Mouse (Mus musculus) kidney, postnatal 4 days (tissue): ENCODE data around the gene Obp1a.

ENCODE experiments used
- DNase-seq, 2 experiments: peaks; one replicate each; pipeline ENCODE4 v3.0.0; 2021; ENCODE audit warnings: mixed read lengths in 2 of 2

Obp1a gene

DNA sequence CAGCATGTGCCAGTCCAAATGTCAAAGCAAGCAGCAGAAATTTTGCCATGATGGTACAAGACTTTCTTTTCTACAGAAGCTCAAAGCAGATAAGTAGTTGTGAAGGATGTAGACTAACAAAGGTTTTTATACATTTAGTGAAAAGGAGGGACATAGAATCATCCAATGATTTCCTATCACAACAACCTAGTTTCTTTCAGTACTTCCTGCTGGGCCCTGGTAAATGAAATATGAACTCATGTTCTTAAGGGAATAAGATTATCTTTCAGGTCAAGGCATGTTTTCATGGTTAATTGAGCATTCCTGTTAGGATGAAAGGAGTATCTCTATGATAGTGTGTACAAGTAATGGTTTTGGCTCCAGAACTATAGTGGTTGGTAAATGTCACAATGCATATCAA is at the start of gene Obp1a:
Gene Obp1a, minus strand, starts transcription at position 101 of the 400 bp plus-strand sequence.
- no peak for DNase-seq

DNA sequence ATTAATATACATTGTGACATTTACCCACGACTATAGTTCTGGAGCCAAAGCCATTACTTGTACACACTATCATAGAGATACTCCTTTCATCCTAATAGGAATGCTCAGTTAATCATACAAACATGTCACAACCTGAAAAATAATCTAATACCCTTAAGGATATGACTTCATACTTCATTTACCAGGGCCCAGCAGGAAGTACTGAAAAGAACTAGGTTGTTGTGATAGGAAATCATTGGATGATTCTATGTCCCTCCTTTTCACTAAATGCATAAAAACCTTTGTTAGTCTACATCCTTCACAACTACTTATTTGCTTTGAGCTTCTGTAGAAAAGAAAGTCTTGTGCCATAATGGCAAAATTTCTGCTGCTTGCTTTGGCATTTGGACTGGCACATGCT is 34.0 kb upstream of the Obp1a start, which contains the start of gene Gm5938:
Gene Gm5938, plus strand, starts transcription at position 301 of the 400 bp plus-strand sequence.
- DNase-seq: no peak
